Mouse (Mus musculus) MEL (cell line): ENCODE results near the gene Ptk7. TPM values are rescaled to one million over a fixed set of nuclear protein-coding genes. Genes with fewer than 3 reads are reported as not detected.
A peak's percentile ranks its signal among the peaks of the same experiment; 100 is the strongest.

Source experiments
- DNase-seq: peaks from one replicate; pipeline ENCODE4 v3.0.0; 2011; ENCODE audit warnings: low read depth, low spot score
- H3K27ac ChIP-seq: 2 replicates; pipeline ENCODE4 v1.5.1; 2012; ENCODE audit warnings: low read depth, mild to moderate bottlenecking, control low read depth, low read length, moderate library complexity; ENCODE audit not compliant: control insufficient read depth
- H3K27me3 ChIP-seq, 2 experiments: fragments of 150-350 bp in 1 of 2; sonication (generic) in 1 of 2; 2 replicates each; pipeline ENCODE4 v1.6.1; 2012; ENCODE audit warnings: low read length in 2 of 2, mild to moderate bottlenecking in 2 of 2, improper control_type of control experiment in 1 of 2, moderate library complexity in 1 of 2; ENCODE audit not compliant: insufficient read depth in 2 of 2, control insufficient read depth in 1 of 2
- H3K36me3 ChIP-seq, 2 experiments: 2 replicates each; pipeline ENCODE4 v1.6.1; 2012 to 2014; ENCODE audit warnings: low read length in 2 of 2, improper control_type of control experiment in 1 of 2, inconsistent platforms in 1 of 2, mild to moderate bottlenecking in 1 of 2; ENCODE audit not compliant: insufficient read depth in 2 of 2, control insufficient read depth in 1 of 2
- H3K4me1 ChIP-seq, 2 experiments: fragments of 150-350 bp in 1 of 2; sonication (generic) in 1 of 2; 2 replicates each; pipeline ENCODE4 v1.6.1; 2012; ENCODE audit warnings: low read length in 2 of 2, improper control_type of control experiment in 1 of 2, mild to moderate bottlenecking in 1 of 2; ENCODE audit not compliant: insufficient read depth in 2 of 2, control insufficient read depth in 1 of 2
- H3K4me3 ChIP-seq, 2 experiments: fragments of 150-350 bp in 1 of 2; sonication (generic) in 1 of 2; 2 replicates each; pipeline ENCODE4 v1.5.1; 2012; ENCODE audit warnings: low read depth in 2 of 2, low read length in 2 of 2, mild to moderate bottlenecking in 2 of 2, moderate library complexity in 2 of 2, control low read depth in 1 of 2, improper control_type of control experiment in 1 of 2; ENCODE audit not compliant: control insufficient read depth in 1 of 2, insufficient read depth in 1 of 2
- H3K79me2 ChIP-seq: 2 replicates; pipeline ENCODE4 v1.6.1; 2012; ENCODE audit warnings: mild to moderate bottlenecking, low read length, moderate library complexity; ENCODE audit not compliant: control insufficient read depth, poor library complexity, insufficient read depth
- H3K9ac ChIP-seq: 2 replicates; pipeline ENCODE4 v1.6.1; 2012; ENCODE audit warnings: low read depth, mild to moderate bottlenecking, control low read depth, low read length, moderate library complexity; ENCODE audit not compliant: control insufficient read depth, poor library complexity, severe bottlenecking
- H3K9me3 ChIP-seq: fragments of 150-350 bp; sonication (generic); replicated peaks from 2 replicates; pipeline ENCODE4 v1.6.1; 2012; ENCODE audit warnings: mild to moderate bottlenecking, low read length, improper control_type of control experiment, moderate library complexity; ENCODE audit not compliant: insufficient read depth
- BHLHE40 ChIP-seq: IDR thresholded peaks from 2 replicates; pipeline ENCODE4 v1.6.1; 2012; ENCODE audit warnings: low read depth, mild to moderate bottlenecking, inconsistent platforms, low read length, improper control_type of control experiment, borderline replicate concordance
- ELF1 ChIP-seq: IDR thresholded peaks from 2 replicates; pipeline ENCODE4 v1.6.1; 2014; ENCODE audit warnings: low read depth, mild to moderate bottlenecking, inconsistent platforms, low read length, improper control_type of control experiment, moderate library complexity
- GABPA ChIP-seq: IDR thresholded peaks from 2 replicates; pipeline ENCODE4 v1.6.1; 2012; ENCODE audit warnings: low read depth, mild to moderate bottlenecking, inconsistent platforms, low read length, improper control_type of control experiment, moderate library complexity
- JUND ChIP-seq: IDR thresholded peaks from 2 replicates; pipeline ENCODE4 v1.6.1; 2011; ENCODE audit warnings: low read depth, mild to moderate bottlenecking, improper control_type of control experiment, low read length
- KAT2A ChIP-seq: conservative IDR thresholded peaks from 2 replicates; pipeline ENCODE4 v1.6.1; 2012; ENCODE audit warnings: low read depth, low read length, improper control_type of control experiment, inconsistent platforms
- MAFK ChIP-seq: IDR thresholded peaks from 2 replicates; pipeline ENCODE4 v1.6.1; 2011; ENCODE audit warnings: low read depth, mild to moderate bottlenecking, low read length, improper control_type of control experiment, borderline replicate concordance
- MAX ChIP-seq: IDR thresholded peaks from 2 replicates; pipeline ENCODE4 v1.6.1; 2011; ENCODE audit warnings: low read length, improper control_type of control experiment
- MXI1 ChIP-seq: IDR thresholded peaks from 2 replicates; pipeline ENCODE4 v1.6.1; 2011; ENCODE audit warnings: mild to moderate bottlenecking, low read depth, low read length, improper control_type of control experiment
- MYB ChIP-seq: IDR thresholded peaks from 2 replicates; pipeline ENCODE4 v1.6.1; 2011; ENCODE audit warnings: mild to moderate bottlenecking, low read depth, low read length, improper control_type of control experiment
- MYC ChIP-seq: IDR thresholded peaks from 2 replicates; pipeline ENCODE4 v1.6.1; 2011; ENCODE audit warnings: low read depth, mild to moderate bottlenecking, low read length, improper control_type of control experiment, moderate library complexity
- NRF1 ChIP-seq: IDR thresholded peaks from 2 replicates; pipeline ENCODE4 v1.6.1; 2014; ENCODE audit warnings: low read depth, mild to moderate bottlenecking, inconsistent platforms, low read length, improper control_type of control experiment, moderate library complexity; ENCODE audit not compliant: poor library complexity, insufficient read depth, severe bottlenecking
- RAD21 ChIP-seq: IDR thresholded peaks from 2 replicates; pipeline ENCODE4 v1.6.1; 2011; ENCODE audit warnings: mild to moderate bottlenecking, low read depth, low read length, improper control_type of control experiment
- UBTF ChIP-seq: IDR thresholded peaks from 2 replicates; pipeline ENCODE4 v1.6.1; 2012; ENCODE audit warnings: low read depth, mild to moderate bottlenecking, inconsistent platforms, low read length, improper control_type of control experiment, moderate library complexity, borderline replicate concordance; ENCODE audit not compliant: insufficient read depth
- ZC3H11A ChIP-seq: IDR thresholded peaks from 2 replicates; pipeline ENCODE4 v1.6.1; 2012; ENCODE audit warnings: low read depth, mild to moderate bottlenecking, inconsistent platforms, low read length, improper control_type of control experiment
- ZKSCAN1 ChIP-seq: IDR thresholded peaks from 2 replicates; pipeline ENCODE4 v1.6.1; 2012; ENCODE audit warnings: low read depth, mild to moderate bottlenecking, inconsistent platforms, low read length, improper control_type of control experiment, moderate library complexity
- ZMIZ1 ChIP-seq: IDR thresholded peaks from 2 replicates; pipeline ENCODE4 v1.6.1; 2012; ENCODE audit warnings: low read depth, mild to moderate bottlenecking, inconsistent platforms, low read length, improper control_type of control experiment, moderate library complexity
- polyA plus RNA-seq, 2 experiments: library from polyadenylated mRNA; stranded (reverse) in 1 of 2; unstranded in 1 of 2; fragments of >175 nt in 1 of 2; fragments of >200 nt in 1 of 2; gene quantifications; 2 replicates each; pipeline versions ENCODE4 v1.2.1 to v1.2.4; 2012; ENCODE audit warnings: low replicate concordance in 2 of 2, low read depth in 1 of 2; ENCODE audit not compliant: insufficient read length in 2 of 2, insufficient read depth in 1 of 2, missing spikeins in 1 of 2
- total RNA-seq: library from RNA; depleted of rRNA; stranded (reverse); fragments of 300-350 nt; gene quantifications from 2 replicates; pipeline ENCODE4 v1.2.3, GENCODE M21; 2012

The Ptk7 gene
- total and polyA plus RNA-seq, 3 experiments, result 0.04 to 0.10 TPM; not detected in 1

- TF ChIP-seq NRF1, result 0 out of 2 replicates have a peak, but pooled peaks have one; percentile 17
- TF ChIP-seq, all 39 proteins: peak for 16
Observed at GRCm38 (mm10) chr17:46555673-46556583, 73.4 kb downstream of the Ptk7 start, which contains the start of gene Srf (continued).

DNA sequence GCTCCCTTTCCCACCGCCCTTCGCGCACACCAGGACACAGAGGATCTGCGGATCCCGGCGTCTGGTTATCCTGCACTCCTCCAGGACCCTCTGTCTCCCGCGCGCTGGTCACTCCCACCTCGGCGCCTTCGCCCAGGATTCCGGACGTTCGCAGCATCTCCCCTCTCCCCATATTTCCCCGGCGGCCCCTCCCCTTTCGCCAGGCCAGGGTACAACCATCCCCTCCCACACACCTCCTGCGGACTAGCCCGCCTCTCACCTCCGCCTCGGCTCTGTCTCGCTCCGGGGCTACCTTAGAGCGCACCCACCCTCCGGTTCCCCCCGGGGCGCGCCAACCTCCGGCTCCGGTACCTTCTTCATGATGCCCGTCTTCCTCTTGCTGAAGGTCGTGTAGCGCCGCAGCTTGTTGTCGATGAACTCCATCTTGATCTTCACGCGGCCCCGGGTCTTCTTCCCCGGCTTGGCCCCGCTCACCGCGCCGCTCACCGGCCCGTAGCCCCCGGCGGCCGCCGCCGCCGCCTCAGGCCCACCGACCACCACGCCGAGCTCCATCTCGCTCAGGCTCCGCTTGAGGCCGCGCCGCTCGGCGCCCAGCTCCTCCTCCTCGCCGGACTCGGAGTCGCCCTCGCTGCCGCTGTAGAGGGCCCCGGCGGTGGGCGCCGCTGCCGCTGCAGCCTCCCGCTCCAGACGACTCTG lies 74.2 kb downstream of the Ptk7 start:
- peaks cover 26% of the 10 kb centered on the region for H3K79me2 ChIP-seq
- no peaks in the 10 kb centered on the region for H3K27me3 ChIP-seq
- H3K4me1 ChIP-seq, result peaks cover 2 to 14% of the 10 kb centered on the region in 2 experiments; a peak in 3 of 4 replicates
- H3K36me3 ChIP-seq, result peaks cover 0 to 9% of the 10 kb centered on the region in 2 experiments; a peak in 3 of 4 replicates
- H3K4me3 ChIP-seq, result peak overlapping the region; percentile 74 to 82
- TF ChIP-seq UBTF (0 out of 2 replicates have a peak, but pooled peaks have one; percentile 85), MYC (no peak), RAD21 (no peak)
- H3K9ac ChIP-seq, result peak overlapping the region; percentile 99
- H3K9me3 ChIP-seq, result no peaks in the 10 kb centered on the region
- 0 out of 2 replicates have a peak overlapping the region, but pooled peaks have one; percentile 27 for H3K27ac ChIP-seq
- DNase-seq, result peak; percentile 45

DNA sequence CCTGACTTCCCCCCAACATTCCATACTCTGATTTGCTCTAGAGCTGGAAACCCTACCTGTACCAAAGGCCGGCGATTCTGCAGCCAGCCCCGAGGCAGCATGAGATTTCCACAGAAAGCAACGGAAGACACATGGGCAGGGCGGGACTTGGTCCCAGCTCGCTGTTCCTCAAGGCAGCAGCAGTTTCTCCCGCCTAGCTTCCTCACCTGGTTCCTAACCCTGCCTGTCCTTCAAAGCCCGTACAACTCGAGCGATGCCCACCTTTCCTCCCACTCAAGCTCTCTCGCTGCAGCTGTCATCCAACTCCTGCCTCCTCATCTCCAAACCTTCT lies 74.7 kb downstream of the Ptk7 start:
- H3K4me3 ChIP-seq, result peak overlapping the region; percentile 74 to 82
- H3K4me1 ChIP-seq, result peaks cover 2 to 14% of the 10 kb centered on the region in 2 experiments; a peak in 3 of 4 replicates
- no peak overlapping the region for H3K27ac ChIP-seq
- H3K9ac ChIP-seq, result peak overlapping the region; percentile 99
- no peaks in the 10 kb centered on the region for H3K9me3 ChIP-seq
- peaks cover 0 to 9% of the 10 kb centered on the region in 2 experiments; a peak in 3 of 4 replicates for H3K36me3 ChIP-seq
- no peaks in the 10 kb centered on the region for H3K27me3 ChIP-seq
- peak; percentile 54 for DNase-seq
- TF ChIP-seq JUND (no peak), MAX (no peak), UBTF (no peak), MXI1 (no peak), ZC3H11A (no peak), ZKSCAN1 (no peak), ZMIZ1 (no peak), GABPA (no peak), KAT2A (no peak), BHLHE40 (no peak), MYB (no peak), ELF1 (no peak), MAFK (no peak)
- H3K79me2 ChIP-seq, result peaks cover 26% of the 10 kb centered on the region
